Comparison of ENCODE assay signal across 26 mouse cellular contexts in the genomic region with DNA sequence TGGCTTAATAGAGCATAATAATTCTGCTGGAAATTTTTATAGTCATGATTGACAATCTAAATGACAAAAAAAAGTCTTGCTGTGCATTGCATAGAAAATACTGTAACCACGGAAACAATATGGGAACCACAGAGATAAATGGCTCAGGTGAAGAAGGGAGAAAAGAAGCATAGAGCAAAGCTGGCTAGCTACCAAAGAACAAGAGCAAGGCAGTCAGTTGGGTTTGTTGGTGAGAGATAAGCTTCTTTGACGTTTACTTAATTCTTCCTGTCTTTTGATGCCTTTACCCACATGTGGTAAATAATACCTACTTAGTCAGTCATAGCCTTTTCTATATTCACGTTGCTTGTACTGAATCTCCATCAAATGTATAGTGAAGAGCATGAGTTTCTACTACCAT.
"Had no signal": no experiment of that assay in that cellular context is flagged by ENCODE, and none has a peak within 500 bp of the region (broad histone marks: within the 10 kb centered on the region; RNA-seq: fewer than 3 reads in every experiment).

No protein-coding gene starts in this region.

- H3K27ac ChIP-seq: gastrocnemius, adult 2 months; heart, embryonic 10.5 days; hindbrain, embryonic 10.5 days; hindbrain, embryonic 12.5 days; hindbrain, embryonic 14.5 days; intestine, embryonic 15.5 days; limb, embryonic 13.5 days; limb, embryonic 15.5 days; liver, embryonic 12.5 days; liver, embryonic 14.5 days had no signal

- H3K9ac ChIP-seq: heart, embryonic 12.5 days; hindbrain, embryonic 12.5 days; hindbrain, embryonic 14.5 days; intestine, embryonic 15.5 days; limb, embryonic 13.5 days; limb, embryonic 15.5 days; liver, embryonic 12.5 days; liver, embryonic 14.5 days had no signal

- H3K9me3 ChIP-seq: heart, embryonic 10.5 days; heart, embryonic 12.5 days; hindbrain, embryonic 10.5 days; hindbrain, embryonic 12.5 days; intestine, embryonic 15.5 days; limb, embryonic 13.5 days; limb, embryonic 15.5 days; liver, embryonic 12.5 days had no signal

- ATAC-seq: hindbrain, embryonic 16.5 days; inflammation-experienced regulatory T-cells, adult 6 months; intestine, embryonic 15.5 days; intestine, postnatal 0 days; liver, embryonic 12.5 days had no signal

- H3K27me3 ChIP-seq: heart, embryonic 12.5 days; hindbrain, embryonic 12.5 days; intestine, embryonic 15.5 days; limb, embryonic 13.5 days; limb, embryonic 15.5 days; liver, embryonic 12.5 days had no signal

- DNase-seq: gastrocnemius, adult 2 months; gastrocnemius, postnatal 10 days; gastrocnemius, postnatal 36 days; heart, adult 11 months; heart, postnatal 10 days; heart, postnatal 4 days; kidney, adult 18-20 months; kidney, adult 8-10 months; kidney, postnatal 10 days; kidney, postnatal 25 days; layer of hippocampus, adult 9-11 months; layer of hippocampus, postnatal 36 days; left cerebral cortex, postnatal 4 days had no signal

- H3K4me3 ChIP-seq: gastrocnemius, adult 2 months; heart, embryonic 10.5 days; heart, embryonic 12.5 days; hindbrain, embryonic 10.5 days; hindbrain, embryonic 12.5 days; intestine, embryonic 15.5 days; limb, embryonic 13.5 days; limb, embryonic 15.5 days; liver, embryonic 12.5 days had no signal

- H3K4me2 ChIP-seq: heart, embryonic 12.5 days; hindbrain, embryonic 12.5 days; hindbrain, embryonic 14.5 days; intestine, embryonic 15.5 days; limb, embryonic 13.5 days; limb, embryonic 15.5 days; liver, embryonic 12.5 days had no signal

- H3K36me3 ChIP-seq: heart, embryonic 10.5 days; heart, embryonic 12.5 days; hindbrain, embryonic 10.5 days; hindbrain, embryonic 12.5 days; intestine, embryonic 15.5 days; limb, embryonic 13.5 days; limb, embryonic 15.5 days; liver, embryonic 12.5 days had no signal

- H3K4me1 ChIP-seq: heart, embryonic 10.5 days; heart, embryonic 12.5 days; hindbrain, embryonic 10.5 days; hindbrain, embryonic 12.5 days; intestine, embryonic 15.5 days; limb, embryonic 13.5 days; limb, embryonic 15.5 days; liver, embryonic 12.5 days had no signal
